In the genomic region with DNA sequence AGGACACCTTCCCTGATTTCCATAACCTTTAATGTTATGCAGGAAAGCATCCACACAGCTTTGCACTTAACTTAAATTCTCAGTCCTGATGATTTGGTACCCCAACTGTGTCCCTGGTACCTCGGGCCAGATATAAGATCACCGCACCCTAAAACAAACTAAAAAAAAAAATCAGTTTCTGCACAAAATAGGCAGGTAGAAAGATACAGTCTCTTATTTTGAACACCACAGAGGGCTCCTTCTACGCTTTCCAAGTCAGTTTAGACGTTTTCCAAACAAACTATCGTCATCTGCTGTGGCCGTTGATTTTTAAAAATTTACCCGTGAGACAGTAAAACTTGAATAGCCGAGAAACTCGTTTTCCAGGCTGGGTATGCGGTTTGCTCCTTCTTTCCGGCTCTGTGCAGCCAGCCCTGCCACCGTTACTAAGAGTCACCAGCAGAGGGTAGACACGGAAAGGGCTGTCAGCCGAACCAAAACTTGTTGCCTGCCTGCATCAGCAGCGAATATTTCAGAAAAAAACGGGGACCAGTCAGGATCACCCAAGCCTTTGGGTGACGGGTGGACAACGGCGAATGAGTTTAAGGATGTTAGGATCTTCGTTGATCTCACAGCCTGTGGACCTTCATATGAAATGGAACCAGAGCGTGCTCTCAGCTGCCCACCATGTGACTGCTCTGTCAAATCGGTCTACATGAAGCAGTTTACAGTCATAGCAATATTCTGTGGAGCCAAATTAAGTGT, we compare ENCODE assay signal across 8 mouse cellular contexts.
DNase-seq lines count a peak whose midpoint lies in the region; ATAC-seq lines count a peak whose summit lies in the region.

No protein-coding gene starts in this region.

- peak; percentile 99 for ATAC-seq in granulocyte monocyte progenitor cell, adult 5-6 weeks (replicated peaks; ENCODE audit: poor library complexity, severe bottlenecking)
- ATAC-seq in intestine, embryonic 16.5 days, result peak; percentile 95

- H3K27ac ChIP-seq in intestine, embryonic 16.5 days (ENCODE audit: low read length), result no peak overlapping the region

- DNase-seq in adrenal gland, adult (ENCODE audit: inconsistent age in 2 of 2, low spot score in 1 of 2), result peak; percentile 36 to 79
- peak; percentile 79 for DNase-seq in embryo, embryonic 11 days
- DNase-seq in left cerebral cortex, postnatal 4 days, result peak; percentile 56
- peak; percentile 61 for DNase-seq in mesoderm, embryonic 11.5 days (ENCODE audit: low read depth, low spot score)
- peak; percentile 56 for DNase-seq in right cerebral cortex, postnatal 14 days
- DNase-seq in urinary bladder, postnatal 14 days (ENCODE audit: low spot score), result peak; percentile 67

- no peaks in the 10 kb centered on the region for H3K27me3 ChIP-seq in intestine, embryonic 16.5 days (replicated peaks; ENCODE audit: control insufficient read depth, insufficient read depth, low read length)

- WGBS in intestine, embryonic 16.5 days, result 13% methylated on average over 22 of the region's 22 CpGs

- peak overlapping the region; percentile 64 for H3K4me2 ChIP-seq in intestine, embryonic 16.5 days (ENCODE audit: low read depth, low read length)

- no peaks in the 10 kb centered on the region for H3K9me3 ChIP-seq in intestine, embryonic 16.5 days (ENCODE audit: control insufficient read depth, low read length)

- H3K4me1 ChIP-seq in intestine, embryonic 16.5 days (ENCODE audit: control insufficient read depth, insufficient read depth, low read length), result no peaks in the 10 kb centered on the region

- intact Hi-C loops in left cerebral cortex, postnatal 4 days (cut with DNase I), result no loop called here

- H3K4me3 ChIP-seq in intestine, embryonic 16.5 days (ENCODE audit: low read length), result peak overlapping the region; percentile 42

- H3K9ac ChIP-seq in intestine, embryonic 16.5 days (ENCODE audit: low read depth, low read length), result peak overlapping the region; percentile 23; the same call in 1 of the 2 replicates

- H3K36me3 ChIP-seq in intestine, embryonic 16.5 days (ENCODE audit: control insufficient read depth, insufficient read depth, low read length), result no peaks in the 10 kb centered on the region
